Mouse (Mus musculus) CH12.LX (cell line): ENCODE measurements around the gene Nos1ap. TPM values are rescaled to one million over a fixed set of nuclear protein-coding genes. Genes with fewer than 3 reads are reported as not detected.

ENCODE experiments used
- DNase-seq: peaks from one replicate; pipeline ENCODE4 v3.0.0-alpha.2; 2013; ENCODE audit errors: extremely low read depth
- H3K27ac ChIP-seq: 2 replicates; pipeline ENCODE4 v1.5.1; 2012; ENCODE audit warnings: low read depth, mild to moderate bottlenecking, control low read depth, moderate library complexity; ENCODE audit not compliant: insufficient read depth
- H3K27me3 ChIP-seq: replicated peaks from 2 replicates; pipeline ENCODE3; 2012; ENCODE audit warnings: inconsistent platforms
- H3K36me3 ChIP-seq, 2 experiments: replicated peaks in 1 of 2; 2 replicates each; pipeline versions ENCODE3 to v1.6.1; 2012; ENCODE audit warnings: inconsistent platforms in 1 of 2, low read length in 1 of 2, mild to moderate bottlenecking in 1 of 2, mixed read lengths in 1 of 2, moderate library complexity in 1 of 2; ENCODE audit not compliant: control insufficient read depth in 1 of 2, insufficient read depth in 1 of 2
- H3K4me1 ChIP-seq, 2 experiments: 2 replicates each; pipeline ENCODE4 v1.6.1; 2012; ENCODE audit warnings: inconsistent platforms in 1 of 2, moderate library complexity in 1 of 2; ENCODE audit not compliant: insufficient read depth in 2 of 2, control insufficient read depth in 1 of 2
- H3K4me2 ChIP-seq: 2 replicates; pipeline ENCODE4 v1.6.1; 2012; ENCODE audit warnings: low read depth, mild to moderate bottlenecking, control low read depth; ENCODE audit not compliant: poor library complexity, insufficient read depth, severe bottlenecking
- H3K4me3 ChIP-seq, 3 experiments: fragments of 150-350 bp in 1 of 3; sonication (generic) in 1 of 3; replicated peaks in 1 of 3; 2 replicates each; pipeline versions ENCODE3 to v1.5.1; 2011 to 2012; ENCODE audit warnings: low read depth in 2 of 3, low read length in 2 of 3, mild to moderate bottlenecking in 2 of 3, moderate library complexity in 2 of 3, control low read depth in 1 of 3, improper control_type of control experiment in 1 of 3, inconsistent platforms in 1 of 3, mixed read lengths in 1 of 3; ENCODE audit not compliant: poor library complexity in 1 of 3
- H3K79me2 ChIP-seq: replicated peaks from 2 replicates; pipeline ENCODE4 v1.6.1; 2012; ENCODE audit warnings: mild to moderate bottlenecking, moderate library complexity; ENCODE audit not compliant: control insufficient read depth, poor library complexity, insufficient read depth, severe bottlenecking; ENCODE audit errors: extremely low read depth
- H3K9ac ChIP-seq: 2 replicates; pipeline ENCODE4 v1.6.1; 2012; ENCODE audit warnings: low read depth, mild to moderate bottlenecking, control low read depth, moderate library complexity; ENCODE audit not compliant: insufficient read depth
- H3K9me3 ChIP-seq: replicated peaks from 2 replicates; pipeline ENCODE3; 2012; ENCODE audit warnings: low read length, inconsistent platforms, mixed read lengths
- BHLHE40 ChIP-seq: IDR thresholded peaks from 2 replicates; pipeline ENCODE4 v1.6.1; 2011; ENCODE audit warnings: mild to moderate bottlenecking, low read depth, low read length, improper control_type of control experiment
- CHD1 ChIP-seq: IDR thresholded peaks from 2 replicates; pipeline ENCODE4 v1.6.1; 2012; ENCODE audit warnings: low read depth, low read length, improper control_type of control experiment, inconsistent platforms
- E2F4 ChIP-seq: IDR thresholded peaks from 2 replicates; pipeline ENCODE4 v1.6.1; 2011; ENCODE audit warnings: low read depth, low read length, improper control_type of control experiment; ENCODE audit not compliant: insufficient replicate concordance
- ELF1 ChIP-seq: IDR thresholded peaks from 2 replicates; pipeline ENCODE4 v1.6.1; 2014; ENCODE audit warnings: low read depth, mild to moderate bottlenecking, inconsistent platforms, low read length, improper control_type of control experiment
- EP300 ChIP-seq: IDR thresholded peaks from 2 replicates; pipeline ENCODE4 v1.6.1; 2011; ENCODE audit warnings: low read length, improper control_type of control experiment
- ETS1 ChIP-seq: conservative IDR thresholded peaks from 2 replicates; pipeline ENCODE4 v1.6.1; 2012; ENCODE audit warnings: low read depth, mild to moderate bottlenecking, inconsistent platforms, low read length, improper control_type of control experiment, moderate library complexity
- GABPA ChIP-seq: IDR thresholded peaks from 2 replicates; pipeline ENCODE4 v1.6.1; 2012; ENCODE audit warnings: low read depth, low read length, improper control_type of control experiment, inconsistent platforms; ENCODE audit not compliant: insufficient replicate concordance
- HCFC1 ChIP-seq: IDR thresholded peaks from 2 replicates; pipeline ENCODE4 v1.6.1; 2012; ENCODE audit warnings: low read depth, mild to moderate bottlenecking, inconsistent platforms, low read length, improper control_type of control experiment
- IRF4 ChIP-seq: IDR thresholded peaks from 2 replicates; pipeline ENCODE4 v1.6.1; 2014; ENCODE audit warnings: low read depth, mild to moderate bottlenecking, inconsistent platforms, low read length, improper control_type of control experiment
- JUN ChIP-seq: IDR thresholded peaks from 2 replicates; pipeline ENCODE4 v1.6.1; 2011; ENCODE audit warnings: low read depth, mild to moderate bottlenecking, low read length, improper control_type of control experiment, moderate library complexity; ENCODE audit not compliant: insufficient read depth
- KAT2A ChIP-seq: IDR thresholded peaks from 2 replicates; pipeline ENCODE4 v1.6.1; 2012; ENCODE audit warnings: low read length, improper control_type of control experiment, inconsistent platforms; ENCODE audit not compliant: insufficient replicate concordance
- MAFK ChIP-seq: IDR thresholded peaks from 2 replicates; pipeline ENCODE4 v1.6.1; 2011; ENCODE audit warnings: low read length, improper control_type of control experiment; ENCODE audit not compliant: insufficient replicate concordance
- MYC ChIP-seq: IDR thresholded peaks from 2 replicates; pipeline ENCODE4 v1.6.1; 2011; ENCODE audit warnings: low read depth, mild to moderate bottlenecking, improper control_type of control experiment, low read length
- NRF1 ChIP-seq: IDR thresholded peaks from 2 replicates; pipeline ENCODE4 v1.6.1; 2014; ENCODE audit warnings: low read depth, mild to moderate bottlenecking, inconsistent platforms, low read length, improper control_type of control experiment, moderate library complexity
- POLR2A ChIP-seq: IDR thresholded peaks from 2 replicates; pipeline ENCODE4 v1.6.1; 2011; ENCODE audit warnings: low read depth, mild to moderate bottlenecking, improper control_type of control experiment, low read length
- RCOR1 ChIP-seq: conservative IDR thresholded peaks from 2 replicates; pipeline ENCODE4 v1.6.1; 2012; ENCODE audit warnings: low read depth, mild to moderate bottlenecking, inconsistent platforms, low read length, improper control_type of control experiment
- SIN3A ChIP-seq: IDR thresholded peaks from 2 replicates; pipeline ENCODE4 v1.6.1; 2012; ENCODE audit warnings: low read length, improper control_type of control experiment, inconsistent platforms
- TBP ChIP-seq: conservative IDR thresholded peaks from 2 replicates; pipeline ENCODE4 v1.6.1; 2011; ENCODE audit warnings: low read depth, low read length, improper control_type of control experiment
- UBTF ChIP-seq: IDR thresholded peaks from 2 replicates; pipeline ENCODE4 v1.6.1; 2012; ENCODE audit warnings: low read depth, mild to moderate bottlenecking, inconsistent platforms, low read length, improper control_type of control experiment, moderate library complexity
- USF2 ChIP-seq: conservative IDR thresholded peaks from 2 replicates; pipeline ENCODE4 v1.6.1; 2011; ENCODE audit warnings: low read depth, low read length, improper control_type of control experiment
- ZC3H11A ChIP-seq: IDR thresholded peaks from 2 replicates; pipeline ENCODE4 v1.6.1; 2012; ENCODE audit warnings: low read depth, mild to moderate bottlenecking, inconsistent platforms, low read length, improper control_type of control experiment
- ZKSCAN1 ChIP-seq: IDR thresholded peaks from 2 replicates; pipeline ENCODE4 v1.6.1; 2012; ENCODE audit warnings: low read depth, inconsistent platforms, low read length, improper control_type of control experiment, borderline replicate concordance
- ZNF384 ChIP-seq: IDR thresholded peaks from 2 replicates; pipeline ENCODE4 v1.6.1; 2012; ENCODE audit warnings: low read depth, low read length, improper control_type of control experiment, inconsistent platforms
- dilution Hi-C: fragments of 300-500 bp; cut with MboI; formaldehyde crosslinking; loops from 2 replicates; pipeline ENCODE4 v1.14.3; 2020; ENCODE audit warnings: low sequenced_read_pairs; ENCODE audit not compliant: extremely low pct_unique_long_range_greater_than_20kb, extremely low pct_ligation_motif_present
- in situ Hi-C: fragments of 300-500 bp; cut with MboI; formaldehyde crosslinking; loops from 3 replicates; pipeline ENCODE4 v1.14.3; 2019; ENCODE audit warnings: low sequenced_read_pairs, low pct_ligation_motif_present, low pct_unique_long_range_greater_than_20kb, mixed read lengths
- polyA plus RNA-seq: library from polyadenylated mRNA; unstranded; fragments of >175 nt; gene quantifications from 2 replicates; pipeline ENCODE4 v1.2.1, GENCODE M21; 2012; ENCODE audit warnings: low read depth; ENCODE audit not compliant: insufficient read length
- total RNA-seq, 2 experiments: library from RNA; depleted of rRNA; stranded (reverse); fragments of 300-350 nt in 1 of 2; fragments of >200 nt in 1 of 2; gene quantifications; 2 replicates each; pipeline ENCODE4 v1.2.3; 2012 to 2014

Nos1ap gene
- total and polyA plus RNA-seq, 3 experiments = not detected

- H3K9ac ChIP-seq = no peak overlapping the region
- in situ Hi-C loops = no loop called here
- H3K27me3 ChIP-seq = peaks cover 2% of the 10 kb centered on the region
- no peaks in the 10 kb centered on the region for H3K79me2 ChIP-seq
- H3K36me3 ChIP-seq = no peaks in the 10 kb centered on the region
- dilution Hi-C loops = no loop called here
- no peaks in the 10 kb centered on the region for H3K4me1 ChIP-seq
- DNase-seq = no peak
- H3K4me2 ChIP-seq = no peak overlapping the region
- TF ChIP-seq EP300 (no peak), GABPA (no peak), UBTF (no peak), SIN3A (no peak), USF2 (no peak), HCFC1 (no peak), NRF1 (no peak), POLR2A (no peak), ZC3H11A (no peak), JUN (no peak), MAFK (no peak), ETS1 (no peak), BHLHE40 (no peak), ZKSCAN1 (no peak)
- no peak overlapping the region for H3K27ac ChIP-seq
- H3K4me3 ChIP-seq = no peak overlapping the region
- no peaks in the 10 kb centered on the region for H3K9me3 ChIP-seq
Observed at GRCm38 (mm10) chr1:170380505-170380904, 209.2 kb downstream of the Nos1ap start.

GRCm38 (mm10) chr1:170375721-170376120 is 213.9 kb downstream of the Nos1ap start:
- no peak for DNase-seq
- dilution Hi-C loops = no loop called here
- peaks cover 0 to 5% of the 10 kb centered on the region in 2 experiments; a peak in 2 of 4 replicates for H3K4me1 ChIP-seq
- H3K36me3 ChIP-seq = no peaks in the 10 kb centered on the region
- no peak overlapping the region for H3K4me2 ChIP-seq
- no peak overlapping the region for H3K27ac ChIP-seq
- no peak overlapping the region for H3K9ac ChIP-seq
- no peaks in the 10 kb centered on the region for H3K9me3 ChIP-seq
- in situ Hi-C loops = no loop called here
- H3K4me3 ChIP-seq = no peak overlapping the region
- H3K27me3 ChIP-seq = no peaks in the 10 kb centered on the region
- TF ChIP-seq E2F4 = no peak
- no peak for TF ChIP-seq TBP
- no peak for TF ChIP-seq IRF4
- no peak for TF ChIP-seq ZKSCAN1
- TF ChIP-seq CHD1 = no peak
- no peak for TF ChIP-seq MYC
- TF ChIP-seq UBTF = no peak
- TF ChIP-seq POLR2A = no peak
- TF ChIP-seq ZNF384 = no peak
- no peak for TF ChIP-seq KAT2A
- TF ChIP-seq ELF1 = no peak
- no peak for TF ChIP-seq SIN3A
- TF ChIP-seq RCOR1 = no peak
- H3K79me2 ChIP-seq = no peaks in the 10 kb centered on the region
